Mouse (Mus musculus) hindbrain, embryonic 16.5 days (tissue): ENCODE measurements at regions not wholly inside any gene's neighbourhood (a gene's known extent, or its start where the extent isn't known, plus 50 kb on each side); places are given as distances from the start of the nearest gene placed in this dataset.
A peak's percentile ranks its signal among the peaks of the same experiment; 100 is the strongest.

Experiments used
- ATAC-seq: fragments of 200-750 bp; cut with Nextera tagmentation; 2 replicates; pipeline ENCODE4 v1.8.0; 2017; ENCODE audit warnings: moderate TSS enrichment, moderate library complexity
- H3K27ac ChIP-seq: fragments of 300-500 bp; sonication (generic); 2 replicates; pipeline ENCODE4 v1.5.1; 2014; ENCODE audit warnings: low read depth, mild to moderate bottlenecking, control low read depth, low read length, moderate library complexity
- H3K27me3 ChIP-seq: fragments of 300-500 bp; sonication (generic); replicated peaks from 2 replicates; pipeline ENCODE4 v1.6.1; 2014; ENCODE audit warnings: low read length; ENCODE audit not compliant: control insufficient read depth, insufficient read depth
- H3K36me3 ChIP-seq: fragments of 300-500 bp; sonication (generic); 2 replicates; pipeline ENCODE4 v1.6.1; 2014; ENCODE audit warnings: mild to moderate bottlenecking, low read length, moderate library complexity, mixed read lengths; ENCODE audit not compliant: control insufficient read depth, insufficient read depth
- H3K4me1 ChIP-seq: fragments of 300-500 bp; sonication (generic); 2 replicates; pipeline ENCODE4 v1.6.1; 2014; ENCODE audit warnings: low read depth, low read length; ENCODE audit not compliant: control insufficient read depth, insufficient read depth
- H3K4me2 ChIP-seq: fragments of 300-500 bp; sonication (generic); 2 replicates; pipeline ENCODE4 v1.6.1; 2014; ENCODE audit warnings: mild to moderate bottlenecking, low read length, control low read depth, moderate library complexity
- H3K4me3 ChIP-seq: fragments of 300-500 bp; sonication (generic); 2 replicates; pipeline ENCODE4 v1.5.1; 2014; ENCODE audit warnings: mild to moderate bottlenecking, low read length, control low read depth, moderate library complexity
- H3K9ac ChIP-seq: fragments of 300-500 bp; sonication (generic); 2 replicates; pipeline ENCODE4 v1.6.1; 2014; ENCODE audit warnings: low read depth, mild to moderate bottlenecking, control low read depth, low read length, moderate library complexity
- H3K9me3 ChIP-seq: fragments of 300-500 bp; sonication (generic); 2 replicates; pipeline ENCODE4 v1.6.1; 2014; ENCODE audit warnings: mild to moderate bottlenecking, low read length, moderate library complexity; ENCODE audit not compliant: control insufficient read depth
- WGBS: fragments of 180-500 bp; shearing (Covaris S2); extraction: QIAGEN DNeasy Blood & Tissue Kit; methylation state at CpG from one replicate; pipeline ENCODE4 v1.1.7; 2014; 5-methylcytosine and 5-hydroxymethylcytosine counted together

- H3K4me3 ChIP-seq: no peak overlapping the region
Measured at GRCm38 (mm10) chr12:77179138-77179537, 58.8 kb upstream of the Fut8 start.

GRCm38 (mm10) chr12:77177811-77178578, 59.9 kb upstream of the Fut8 start:
- WGBS: 42% methylated on average over 15 of the region's 15 CpGs
- H3K9me3 ChIP-seq: no peaks in the 10 kb centered on the region
- H3K9ac ChIP-seq: no peak overlapping the region
- H3K4me2 ChIP-seq: no peak overlapping the region
- H3K4me1 ChIP-seq: no peaks in the 10 kb centered on the region
- no peak overlapping the region for H3K27ac ChIP-seq
- H3K36me3 ChIP-seq: no peaks in the 10 kb centered on the region
- no peaks in the 10 kb centered on the region for H3K27me3 ChIP-seq
- no peak overlapping the region for H3K4me3 ChIP-seq
- ATAC-seq: no peak

More at GRCm38 (mm10) chr12:77179138-77179537, 58.8 kb upstream of the Fut8 start:
- ATAC-seq: no peak
- 90% methylated on average over 7 of the region's 7 CpGs for WGBS
- no peak overlapping the region for H3K9ac ChIP-seq
- H3K36me3 ChIP-seq: no peaks in the 10 kb centered on the region
- H3K4me2 ChIP-seq: no peak overlapping the region
- no peaks in the 10 kb centered on the region for H3K9me3 ChIP-seq
- H3K27me3 ChIP-seq: no peaks in the 10 kb centered on the region
- H3K27ac ChIP-seq: no peak overlapping the region
- H3K4me1 ChIP-seq: no peaks in the 10 kb centered on the region

- Histone ChIP-seq H3K9me3 (no peaks in the 10 kb centered on the region), H3K4me1 (no peaks in the 10 kb centered on the region), H3K4me2 (no peak overlapping the region), H3K27me3 (no peaks in the 10 kb centered on the region), H3K4me3 (no peak overlapping the region), H3K27ac (no peak overlapping the region), H3K36me3 (no peaks in the 10 kb centered on the region), H3K9ac (no peak overlapping the region)
- no peak for ATAC-seq
- 86% methylated on average over 3 of the region's 3 CpGs for WGBS
Measured at GRCm38 (mm10) chr12:77177303-77177702, 60.6 kb upstream of the Fut8 start.

- no peak overlapping the region for H3K4me3 ChIP-seq
- no peak for ATAC-seq
- no peaks in the 10 kb centered on the region for H3K27me3 ChIP-seq
- H3K4me2 ChIP-seq: no peak overlapping the region
- H3K9ac ChIP-seq: no peak overlapping the region
- no peak overlapping the region for H3K27ac ChIP-seq
- H3K36me3 ChIP-seq: no peaks in the 10 kb centered on the region
- no peaks in the 10 kb centered on the region for H3K4me1 ChIP-seq
- no peaks in the 10 kb centered on the region for H3K9me3 ChIP-seq
Measured at GRCm38 (mm10) chr12:77174032-77174431, 63.9 kb upstream of the Fut8 start.

- 95% methylated on average over 2 of the region's 2 CpGs for WGBS
Measured at GRCm38 (mm10) chr12:77172540-77172939, 65.4 kb upstream of the Fut8 start.

GRCm38 (mm10) chr12:77170257-77170656, 67.7 kb upstream of the Fut8 start:
- H3K4me3 ChIP-seq: no peak overlapping the region
- H3K9ac ChIP-seq: no peak overlapping the region
- ATAC-seq: no peak
- no peaks in the 10 kb centered on the region for H3K27me3 ChIP-seq
- H3K9me3 ChIP-seq: no peaks in the 10 kb centered on the region
- H3K4me2 ChIP-seq: no peak overlapping the region
- H3K36me3 ChIP-seq: no peaks in the 10 kb centered on the region
- 86% methylated on average over 5 of the region's 5 CpGs for WGBS
- no peaks in the 10 kb centered on the region for H3K4me1 ChIP-seq
- no peak overlapping the region for H3K27ac ChIP-seq

More at GRCm38 (mm10) chr12:77172540-77172939, 65.4 kb upstream of the Fut8 start:
- no peak overlapping the region for H3K4me3 ChIP-seq
- ATAC-seq: no peak
- H3K27ac ChIP-seq: no peak overlapping the region
- H3K9ac ChIP-seq: no peak overlapping the region
- H3K36me3 ChIP-seq: no peaks in the 10 kb centered on the region
- no peaks in the 10 kb centered on the region for H3K27me3 ChIP-seq
- H3K9me3 ChIP-seq: no peaks in the 10 kb centered on the region
- no peaks in the 10 kb centered on the region for H3K4me1 ChIP-seq
- H3K4me2 ChIP-seq: no peak overlapping the region

GRCm38 (mm10) chr12:77168367-77168766, 69.6 kb upstream of the Fut8 start:
- Histone ChIP-seq H3K27me3 (no peaks in the 10 kb centered on the region), H3K4me2 (no peak overlapping the region), H3K4me3 (no peak overlapping the region), H3K4me1 (no peaks in the 10 kb centered on the region), H3K36me3 (no peaks in the 10 kb centered on the region), H3K9me3 (no peaks in the 10 kb centered on the region), H3K27ac (no peak overlapping the region), H3K9ac (no peak overlapping the region)
- 72% methylated on average over 1 of the region's 1 CpGs for WGBS
- no peak for ATAC-seq

- ATAC-seq: no peak
- H3K9ac ChIP-seq: no peak overlapping the region
- H3K4me2 ChIP-seq: no peak overlapping the region
- H3K36me3 ChIP-seq: no peaks in the 10 kb centered on the region
- H3K4me1 ChIP-seq: no peaks in the 10 kb centered on the region; the same call in 1 of the 2 replicates
- H3K27ac ChIP-seq: no peak overlapping the region
- 86% methylated on average over 2 of the region's 2 CpGs for WGBS
- H3K27me3 ChIP-seq: no peaks in the 10 kb centered on the region
- no peaks in the 10 kb centered on the region for H3K9me3 ChIP-seq
- H3K4me3 ChIP-seq: no peak overlapping the region
Measured at GRCm38 (mm10) chr12:77156698-77157097, 81.2 kb upstream of the Fut8 start.

- no peak overlapping the region for H3K9ac ChIP-seq
- no peak overlapping the region for H3K4me3 ChIP-seq
- no peaks in the 10 kb centered on the region for H3K36me3 ChIP-seq
- H3K4me2 ChIP-seq: no peak overlapping the region
- no peaks in the 10 kb centered on the region for H3K9me3 ChIP-seq
- 56% methylated on average over 6 of the region's 6 CpGs for WGBS
- ATAC-seq: no peak
- no peaks in the 10 kb centered on the region; the same call in 1 of the 2 replicates for H3K4me1 ChIP-seq
- no peaks in the 10 kb centered on the region for H3K27me3 ChIP-seq
- H3K27ac ChIP-seq: peak overlapping the region; percentile 20; the same call in 1 of the 2 replicates
Measured at GRCm38 (mm10) chr12:77155626-77156025, 82.3 kb upstream of the Fut8 start.
